Mouse (Mus musculus): ENCODE results near the gene Dock3. TPM values are rescaled to one million over a fixed set of nuclear protein-coding genes. Genes with fewer than 3 reads are reported as not detected.
A peak's percentile ranks its signal among the peaks of the same experiment; 100 is the strongest.
"Not testable (repeated sequence)": the region's sequence is repeated elsewhere in the genome, so short reads cannot be mapped to it uniquely, and the experiment has no call there.

Dock3 gene
- polyA plus RNA-seq, 1 experiment from 2014 or later, result 0.91 TPM

- Histone ChIP-seq H3K9ac (peak overlapping the region; percentile 66), H3K27me3 (replicated peaks) (peaks cover 78% of the 10 kb centered on the region), H3K9me3 (replicated peaks) (no peaks in the 10 kb centered on the region), H3K4me1 (replicated peaks) (peaks cover 6% of the 10 kb centered on the region; the same call in 1 of the 2 replicates), H3K36me3 (no peaks in the 10 kb centered on the region), H3K4me2 (peak overlapping the region; percentile 100), H3K27ac (ENCODE audit: poor library complexity, severe bottlenecking) (no peak overlapping the region), H3K4me3 (peak overlapping the region; percentile 68)
- 2% methylated on average over 38 of the region's 50 CpGs for WGBS
- 0 out of 2 replicates have a peak, but pooled peaks have one; percentile 18 for ATAC-seq (ENCODE audit: insufficient number of reproducible peaks, low FRiP score)
These were observed 644 bp downstream of the Dock3 start for GRCm38 (mm10) chr9:107230991-107231538.

- ATAC-seq (ENCODE audit: insufficient number of reproducible peaks, low FRiP score), result no peak
- Histone ChIP-seq H3K4me3 (no peak overlapping the region), H3K9me3 (replicated peaks) (no peaks in the 10 kb centered on the region), H3K9ac (no peak overlapping the region), H3K4me1 (replicated peaks) (no peaks in the 10 kb centered on the region), H3K4me2 (no peak overlapping the region), H3K27me3 (replicated peaks) (peaks cover 34% of the 10 kb centered on the region), H3K36me3 (no peaks in the 10 kb centered on the region), H3K27ac (ENCODE audit: poor library complexity, severe bottlenecking) (no peak overlapping the region)
- 57% methylated on average over 1 of the region's 1 CpGs for WGBS
These were observed 7.1 kb downstream of the Dock3 start for GRCm38 (mm10) chr9:107224597-107224996.

- not testable (repeated sequence) for H3K9me3 ChIP-seq (replicated peaks); H3K4me2 ChIP-seq; H3K27me3 ChIP-seq (replicated peaks); H3K9ac ChIP-seq; H3K4me1 ChIP-seq (replicated peaks); H3K27ac ChIP-seq (ENCODE audit: poor library complexity, severe bottlenecking); H3K4me3 ChIP-seq; H3K36me3 ChIP-seq; ATAC-seq (ENCODE audit: insufficient number of reproducible peaks, low FRiP score)
- 78% methylated on average over 1 of the region's 1 CpGs for WGBS
These were observed 56.9 kb downstream of the Dock3 start for GRCm38 (mm10) chr9:107174831-107175230.

GRCm38 (mm10) chr9:107165792-107166191 is 65.9 kb downstream of the Dock3 start:
- H3K4me1 ChIP-seq (replicated peaks), result no peaks in the 10 kb centered on the region
- H3K36me3 ChIP-seq, result no peaks in the 10 kb centered on the region
- H3K9ac ChIP-seq, result no peak overlapping the region
- no peaks in the 10 kb centered on the region for H3K27me3 ChIP-seq (replicated peaks)
- no peak for ATAC-seq (ENCODE audit: insufficient number of reproducible peaks, low FRiP score)
- H3K4me3 ChIP-seq, result no peak overlapping the region
- no peak overlapping the region for H3K4me2 ChIP-seq
- H3K9me3 ChIP-seq (replicated peaks), result no peaks in the 10 kb centered on the region
- 51% methylated on average over 4 of the region's 4 CpGs for WGBS
- H3K27ac ChIP-seq (ENCODE audit: poor library complexity, severe bottlenecking), result no peak overlapping the region

GRCm38 (mm10) chr9:107164825-107165224 is 66.9 kb downstream of the Dock3 start:
- WGBS, result 11% methylated on average over 3 of the region's 3 CpGs
- H3K4me1 ChIP-seq (replicated peaks), result no peaks in the 10 kb centered on the region
- H3K36me3 ChIP-seq, result no peaks in the 10 kb centered on the region
- no peak overlapping the region for H3K9ac ChIP-seq
- ATAC-seq (ENCODE audit: insufficient number of reproducible peaks, low FRiP score), result no peak
- H3K4me2 ChIP-seq, result no peak overlapping the region
- no peak overlapping the region for H3K4me3 ChIP-seq
- no peaks in the 10 kb centered on the region for H3K27me3 ChIP-seq (replicated peaks)
- H3K9me3 ChIP-seq (replicated peaks), result no peaks in the 10 kb centered on the region
- H3K27ac ChIP-seq (ENCODE audit: poor library complexity, severe bottlenecking), result no peak overlapping the region

- not testable (repeated sequence) for H3K9ac ChIP-seq; H3K4me3 ChIP-seq; H3K4me1 ChIP-seq (replicated peaks); H3K27ac ChIP-seq (ENCODE audit: poor library complexity, severe bottlenecking); H3K36me3 ChIP-seq; H3K4me2 ChIP-seq; ATAC-seq (ENCODE audit: insufficient number of reproducible peaks, low FRiP score); H3K9me3 ChIP-seq (replicated peaks); H3K27me3 ChIP-seq (replicated peaks)
- 64% methylated on average over 4 of the region's 4 CpGs for WGBS
These were observed 75.3 kb downstream of the Dock3 start for GRCm38 (mm10) chr9:107156388-107156787.

DNA sequence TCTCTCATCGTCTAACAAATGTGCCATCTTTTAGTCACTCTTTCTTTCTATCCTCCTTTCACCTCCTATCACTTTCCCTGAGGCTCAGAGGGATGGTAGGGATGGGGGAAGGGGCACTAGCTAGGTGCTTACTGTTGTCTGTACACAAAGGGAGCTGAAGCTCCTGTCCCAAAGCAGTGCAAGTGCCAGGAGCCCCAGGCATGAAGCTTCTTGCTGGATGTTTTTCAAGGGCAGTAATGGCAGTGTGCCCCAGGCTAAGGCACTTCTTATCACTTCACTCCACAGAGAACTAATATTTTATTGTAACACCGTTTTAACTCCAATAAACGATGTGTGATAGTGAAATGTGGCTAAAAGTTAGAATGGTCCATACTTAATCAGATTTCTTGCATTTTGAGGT is 118.9 kb downstream of the Dock3 start:
- WGBS, result 60% methylated on average over 3 of the region's 3 CpGs
- Histone ChIP-seq H3K27ac (ENCODE audit: poor library complexity, severe bottlenecking) (no peak overlapping the region), H3K9me3 (replicated peaks) (no peaks in the 10 kb centered on the region), H3K4me3 (no peak overlapping the region), H3K27me3 (replicated peaks) (no peaks in the 10 kb centered on the region), H3K4me1 (replicated peaks) (no peaks in the 10 kb centered on the region), H3K4me2 (no peak overlapping the region), H3K36me3 (no peaks in the 10 kb centered on the region), H3K9ac (no peak overlapping the region)
- ATAC-seq (ENCODE audit: insufficient number of reproducible peaks, low FRiP score), result no peak

DNA sequence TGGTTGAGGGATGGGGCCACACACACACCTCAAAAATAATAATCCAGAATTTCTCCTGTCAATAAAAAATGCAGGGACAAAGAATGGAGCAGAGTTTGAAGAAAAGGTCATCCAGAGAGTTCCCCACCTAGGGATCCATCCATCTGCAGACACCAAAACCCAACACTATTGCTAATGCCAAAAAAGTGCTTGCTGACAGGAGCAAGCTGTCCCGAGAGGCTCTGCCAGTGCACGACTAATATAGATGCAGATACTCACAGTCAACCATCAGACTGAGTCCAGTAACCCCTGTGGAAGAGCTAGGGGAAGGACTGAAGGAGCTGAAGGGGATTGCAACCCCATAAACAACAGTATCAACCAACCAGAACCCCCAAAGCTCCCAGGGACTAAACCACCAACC is 119.7 kb downstream of the Dock3 start:
- Histone ChIP-seq H3K4me1 (replicated peaks) (no peaks in the 10 kb centered on the region), H3K27ac (ENCODE audit: poor library complexity, severe bottlenecking) (no peak overlapping the region), H3K9ac (no peak overlapping the region), H3K4me2 (no peak overlapping the region), H3K27me3 (replicated peaks) (no peaks in the 10 kb centered on the region), H3K36me3 (no peaks in the 10 kb centered on the region), H3K9me3 (replicated peaks) (no peaks in the 10 kb centered on the region), H3K4me3 (no peak overlapping the region)
- WGBS, result 49% methylated on average over 2 of the region's 2 CpGs
- no peak for ATAC-seq (ENCODE audit: insufficient number of reproducible peaks, low FRiP score)

- Histone ChIP-seq H3K4me3 (no peak overlapping the region), H3K9ac (no peak overlapping the region), H3K4me2 (no peak overlapping the region), H3K9me3 (replicated peaks) (no peaks in the 10 kb centered on the region), H3K4me1 (replicated peaks) (no peaks in the 10 kb centered on the region), H3K36me3 (no peaks in the 10 kb centered on the region), H3K27ac (ENCODE audit: poor library complexity, severe bottlenecking) (no peak overlapping the region), H3K27me3 (replicated peaks) (no peaks in the 10 kb centered on the region)
- ATAC-seq (ENCODE audit: insufficient number of reproducible peaks, low FRiP score), result no peak
- 59% methylated on average over 6 of the region's 6 CpGs for WGBS
These were observed 132.2 kb downstream of the Dock3 start for GRCm38 (mm10) chr9:107099487-107099886.

GRCm38 (mm10) chr9:107089451-107089850 is 142.3 kb downstream of the Dock3 start:
- H3K27ac ChIP-seq (ENCODE audit: poor library complexity, severe bottlenecking); H3K4me1 ChIP-seq (replicated peaks); H3K9me3 ChIP-seq (replicated peaks); ATAC-seq (ENCODE audit: insufficient number of reproducible peaks, low FRiP score); H3K36me3 ChIP-seq; H3K4me3 ChIP-seq; H3K27me3 ChIP-seq (replicated peaks); H3K9ac ChIP-seq: not testable (repeated sequence)
- H3K4me2 ChIP-seq, result peak overlapping the region; percentile 36
- WGBS, result 46% methylated on average over 17 of the region's 17 CpGs

- no peak for ATAC-seq (ENCODE audit: insufficient number of reproducible peaks, low FRiP score)
- peaks cover 4% of the 10 kb centered on the region; the same call in 1 of the 2 replicates for H3K27me3 ChIP-seq (replicated peaks)
- H3K4me1 ChIP-seq (replicated peaks), result no peaks in the 10 kb centered on the region
- H3K4me2 ChIP-seq, result no peak overlapping the region
- 84% methylated on average over 2 of the region's 2 CpGs for WGBS
- no peak overlapping the region for H3K27ac ChIP-seq (ENCODE audit: poor library complexity, severe bottlenecking)
- H3K9ac ChIP-seq, result no peak overlapping the region
- H3K36me3 ChIP-seq, result no peaks in the 10 kb centered on the region
- H3K4me3 ChIP-seq, result no peak overlapping the region
- H3K9me3 ChIP-seq (replicated peaks), result no peaks in the 10 kb centered on the region
These were observed 144.2 kb downstream of the Dock3 start for GRCm38 (mm10) chr9:107087531-107087930.

GRCm38 (mm10) chr9:107037947-107038346 is 193.8 kb downstream of the Dock3 start:
- Histone ChIP-seq H3K9me3 (replicated peaks) (no peaks in the 10 kb centered on the region), H3K27ac (ENCODE audit: poor library complexity, severe bottlenecking) (no peak overlapping the region), H3K4me1 (replicated peaks) (no peaks in the 10 kb centered on the region), H3K27me3 (replicated peaks) (no peaks in the 10 kb centered on the region), H3K4me3 (no peak overlapping the region), H3K4me2 (no peak overlapping the region), H3K9ac (no peak overlapping the region), H3K36me3 (no peaks in the 10 kb centered on the region)
- 85% methylated on average over 2 of the region's 2 CpGs for WGBS
- ATAC-seq (ENCODE audit: insufficient number of reproducible peaks, low FRiP score), result no peak
